Mouse (Mus musculus) liver, embryonic 12.5 days (tissue): ENCODE measurements at regions not wholly inside any gene's neighbourhood (a gene's known extent, or its start where the extent isn't known, plus 50 kb on each side); places are given as distances from the start of the nearest gene placed in this dataset.

Source experiments
- ATAC-seq: fragments of 200-750 bp; cut with Nextera tagmentation; 2 replicates; pipeline ENCODE4 v1.8.0; 2017; ENCODE audit warnings: moderate number of reproducible peaks, mild to moderate bottlenecking, moderate library complexity
- H3K27ac ChIP-seq: fragments of 300-500 bp; sonication (generic); 2 replicates; pipeline ENCODE4 v1.5.1; 2016; ENCODE audit warnings: mild to moderate bottlenecking
- H3K27me3 ChIP-seq: fragments of 300-500 bp; sonication (generic); replicated peaks from 2 replicates; pipeline ENCODE4 v1.6.1; 2016; ENCODE audit warnings: mild to moderate bottlenecking, moderate library complexity
- H3K36me3 ChIP-seq: fragments of 300-500 bp; sonication (generic); 2 replicates; pipeline ENCODE4 v1.6.1; 2016; ENCODE audit warnings: mild to moderate bottlenecking, moderate library complexity
- H3K4me1 ChIP-seq: fragments of 300-500 bp; sonication (generic); 2 replicates; pipeline ENCODE4 v1.6.1; 2016
- H3K4me2 ChIP-seq: fragments of 300-500 bp; sonication (generic); 2 replicates; pipeline ENCODE4 v1.6.1; 2016; ENCODE audit warnings: mild to moderate bottlenecking, moderate library complexity
- H3K4me3 ChIP-seq: fragments of 300-500 bp; sonication (generic); 2 replicates; pipeline ENCODE4 v1.5.1; 2016; ENCODE audit warnings: mild to moderate bottlenecking, moderate library complexity
- H3K9ac ChIP-seq: fragments of 300-500 bp; sonication (generic); 2 replicates; pipeline ENCODE4 v1.6.1; 2016; ENCODE audit warnings: mild to moderate bottlenecking, moderate library complexity
- H3K9me3 ChIP-seq: fragments of 300-500 bp; sonication (generic); replicated peaks from 2 replicates; pipeline ENCODE4 v1.6.1; 2016; ENCODE audit warnings: mild to moderate bottlenecking, moderate library complexity
- WGBS: fragments of 180-500 bp; shearing (Covaris S2); methylation state at CpG from one replicate; pipeline ENCODE4 v1.1.7; 2016; ENCODE audit not compliant: insufficient replicate concordance; 5-methylcytosine and 5-hydroxymethylcytosine counted together

DNA sequence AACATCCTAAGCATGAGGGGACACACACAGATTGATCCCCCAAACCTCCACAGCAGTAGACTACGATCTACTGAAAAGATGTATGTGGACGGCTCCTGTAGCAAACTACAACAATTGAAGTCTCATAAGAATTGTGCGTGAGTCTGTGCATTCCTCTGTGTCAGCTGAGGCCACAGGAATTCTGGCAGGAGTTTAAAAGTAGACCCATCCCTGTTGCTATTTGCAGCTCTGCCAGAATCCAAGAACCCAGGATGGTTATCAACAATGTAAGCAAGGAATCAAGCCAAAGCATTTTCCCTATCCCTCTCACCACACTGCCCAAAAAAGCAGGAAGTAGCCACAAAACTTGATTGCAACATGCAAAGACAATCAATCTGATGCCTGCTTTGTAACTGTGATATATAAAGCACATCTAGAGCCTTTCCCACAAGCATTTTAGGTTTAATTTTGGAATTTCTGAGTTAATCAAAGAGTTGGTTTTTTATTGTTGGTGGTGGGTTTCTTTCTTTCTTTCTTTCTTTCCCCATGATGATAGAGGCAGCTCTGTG, 256.3 kb upstream of the Tbl1xr1 start:
- Histone ChIP-seq H3K9ac (no peak overlapping the region), H3K4me2 (no peak overlapping the region), H3K4me1 (no peaks in the 10 kb centered on the region), H3K27me3 (no peaks in the 10 kb centered on the region), H3K4me3 (no peak overlapping the region), H3K36me3 (no peaks in the 10 kb centered on the region), H3K9me3 (no peaks in the 10 kb centered on the region), H3K27ac (no peak overlapping the region)
- no peak for ATAC-seq
- 76% methylated on average over 3 of the region's 3 CpGs for WGBS

DNA sequence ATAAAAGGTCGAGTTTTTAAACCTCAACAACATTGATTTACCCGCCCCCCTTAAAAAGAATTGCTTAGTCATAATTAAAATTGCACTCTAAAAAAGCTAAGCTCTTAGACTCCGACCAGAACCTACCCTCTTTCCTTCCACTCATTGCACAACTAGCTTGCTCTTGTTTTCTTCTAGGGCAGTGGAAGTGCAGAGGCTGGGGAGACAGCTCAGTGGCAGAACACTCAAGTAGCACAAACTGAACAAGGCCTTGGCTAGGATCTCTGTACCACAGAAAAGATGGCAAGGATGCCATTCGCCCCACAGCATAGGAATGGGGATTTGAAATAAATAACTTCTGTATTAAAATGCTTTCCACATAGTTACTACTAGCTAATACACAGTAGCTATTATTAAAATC, 253.8 kb upstream of the Tbl1xr1 start:
- WGBS: 65% methylated on average over 4 of the region's 4 CpGs
- H3K27ac ChIP-seq: no peak overlapping the region
- no peak overlapping the region for H3K4me3 ChIP-seq
- H3K4me2 ChIP-seq: no peak overlapping the region
- no peaks in the 10 kb centered on the region for H3K4me1 ChIP-seq
- H3K9me3 ChIP-seq: no peaks in the 10 kb centered on the region
- H3K36me3 ChIP-seq: no peaks in the 10 kb centered on the region
- no peak for ATAC-seq
- H3K9ac ChIP-seq: no peak overlapping the region
- H3K27me3 ChIP-seq: no peaks in the 10 kb centered on the region

DNA sequence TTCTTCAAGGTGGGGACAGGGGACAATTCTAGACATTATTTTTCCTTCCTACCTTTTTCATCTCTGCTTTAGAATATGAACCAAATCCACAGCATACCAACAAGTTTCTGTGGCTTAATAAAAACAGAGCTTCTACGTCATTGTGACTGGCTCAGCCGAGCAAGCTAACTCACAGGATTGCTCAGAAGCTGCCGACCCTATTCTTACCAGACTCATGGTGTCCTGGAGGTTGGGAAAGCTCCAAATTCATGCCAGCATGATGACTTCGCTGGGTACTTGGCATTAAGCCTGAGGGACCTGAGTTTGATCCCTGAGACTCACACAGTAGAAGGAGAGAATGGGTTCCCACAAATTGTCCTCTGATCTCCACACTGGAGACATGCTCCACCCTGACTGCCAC, 253.1 kb upstream of the Tbl1xr1 start:
- Histone ChIP-seq H3K9ac (no peak overlapping the region), H3K4me2 (no peak overlapping the region), H3K27ac (no peak overlapping the region), H3K36me3 (no peaks in the 10 kb centered on the region), H3K27me3 (no peaks in the 10 kb centered on the region), H3K9me3 (no peaks in the 10 kb centered on the region), H3K4me1 (no peaks in the 10 kb centered on the region), H3K4me3 (no peak overlapping the region)
- WGBS: 73% methylated on average over 4 of the region's 4 CpGs
- ATAC-seq: no peak

DNA sequence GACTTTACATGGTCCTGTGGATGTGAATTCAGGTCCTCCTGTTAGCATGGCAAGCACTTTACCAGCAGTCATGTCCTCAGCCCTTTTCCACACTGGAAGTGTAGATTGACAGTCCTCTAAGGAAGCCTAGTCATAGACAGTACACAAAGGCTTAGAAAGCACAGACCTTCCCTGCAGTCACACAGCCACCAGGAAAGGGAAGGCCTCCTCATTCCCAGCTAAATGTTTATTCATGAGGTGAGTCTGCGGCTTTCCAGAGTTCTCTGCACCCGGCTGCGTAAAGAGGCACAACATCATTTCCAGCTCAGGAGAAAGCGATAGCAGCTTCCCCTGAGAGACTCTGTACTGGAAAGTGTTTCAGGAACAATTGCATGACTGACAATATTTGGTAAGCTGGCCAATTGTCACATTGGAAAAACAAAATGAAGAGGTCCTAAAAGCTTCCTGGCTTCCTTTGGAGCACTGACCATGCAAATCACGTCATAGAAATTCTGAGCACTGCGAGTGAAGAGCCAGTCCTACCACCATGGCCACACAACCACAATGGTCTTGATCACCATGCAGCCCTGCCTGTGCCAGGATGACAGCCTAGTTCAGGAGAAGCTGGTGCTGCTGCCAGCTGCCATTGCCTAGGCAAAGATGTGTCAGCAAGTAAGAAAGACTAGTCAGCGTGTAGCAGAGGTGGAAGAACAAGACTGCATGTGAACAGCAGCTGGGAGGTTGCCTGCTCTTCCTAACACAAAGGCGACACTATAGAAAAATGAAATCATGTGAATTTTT, 252.2 kb upstream of the Tbl1xr1 start:
- Histone ChIP-seq H3K4me3 (no peak overlapping the region), H3K9ac (no peak overlapping the region), H3K4me2 (no peak overlapping the region), H3K36me3 (no peaks in the 10 kb centered on the region), H3K9me3 (no peaks in the 10 kb centered on the region), H3K4me1 (no peaks in the 10 kb centered on the region), H3K27me3 (no peaks in the 10 kb centered on the region), H3K27ac (no peak overlapping the region)
- no peak for ATAC-seq
- 69% methylated on average over 8 of the region's 8 CpGs for WGBS

DNA sequence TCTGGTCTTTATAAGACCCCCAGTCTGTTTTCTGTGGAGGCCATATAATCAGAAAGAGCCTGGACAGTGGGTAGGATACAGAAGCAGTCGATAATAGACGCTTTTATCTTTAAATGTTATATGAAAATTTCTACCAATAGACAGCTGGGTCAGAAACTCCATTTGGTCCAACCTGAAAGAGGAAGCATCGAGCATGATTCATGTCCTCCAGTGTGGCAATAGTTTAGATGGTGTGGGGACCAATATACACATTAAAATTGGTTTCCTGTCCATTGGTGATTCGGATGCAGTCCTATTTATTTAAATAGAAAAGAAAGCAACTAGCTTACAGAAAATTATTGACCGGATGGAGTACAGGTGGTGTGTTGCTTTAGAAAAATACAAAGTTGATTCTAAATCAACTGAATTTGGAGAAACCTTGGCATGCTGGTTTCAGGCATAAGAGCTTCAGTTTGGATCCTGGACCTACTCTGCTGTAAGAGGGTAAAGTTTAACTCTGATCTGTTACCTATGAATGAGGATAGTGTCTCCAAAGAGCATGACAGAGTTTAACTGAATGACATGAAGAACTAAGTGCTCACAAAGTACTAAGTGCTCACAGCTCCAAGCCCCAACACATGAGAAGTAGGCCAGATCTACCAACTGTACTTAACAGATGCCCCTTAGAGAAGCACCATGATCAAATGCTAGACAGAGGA, 251.4 kb upstream of the Tbl1xr1 start:
- 59% methylated on average over 5 of the region's 5 CpGs for WGBS
- H3K27me3 ChIP-seq: no peaks in the 10 kb centered on the region
- no peak for ATAC-seq
- no peaks in the 10 kb centered on the region for H3K9me3 ChIP-seq
- no peaks in the 10 kb centered on the region for H3K4me1 ChIP-seq
- no peaks in the 10 kb centered on the region for H3K36me3 ChIP-seq
- H3K9ac ChIP-seq: no peak overlapping the region
- H3K4me3 ChIP-seq: no peak overlapping the region
- H3K27ac ChIP-seq: no peak overlapping the region
- no peak overlapping the region for H3K4me2 ChIP-seq

DNA sequence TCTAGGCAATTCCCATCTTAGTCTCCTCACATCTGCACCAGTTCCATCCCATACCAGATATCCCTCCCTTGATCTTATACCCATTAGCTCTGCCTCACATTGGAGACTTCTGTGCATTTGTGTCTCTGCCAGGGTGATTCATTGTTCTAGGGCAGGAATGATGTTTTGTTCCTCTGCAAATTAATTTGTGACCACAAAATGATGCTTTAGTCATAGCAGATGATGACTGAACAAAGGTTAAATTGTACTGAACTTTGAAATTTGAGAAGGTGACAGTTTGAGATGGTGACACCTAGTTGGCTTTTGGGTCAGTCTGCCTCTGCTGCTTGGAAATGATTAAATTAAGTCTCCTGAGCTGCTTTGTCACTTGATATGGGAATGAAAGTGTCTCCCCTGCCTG, 248.8 kb upstream of the Tbl1xr1 start:
- Histone ChIP-seq H3K27ac (no peak overlapping the region), H3K4me2 (no peak overlapping the region), H3K4me1 (no peaks in the 10 kb centered on the region), H3K4me3 (no peak overlapping the region), H3K9me3 (no peaks in the 10 kb centered on the region), H3K36me3 (no peaks in the 10 kb centered on the region), H3K9ac (no peak overlapping the region), H3K27me3 (no peaks in the 10 kb centered on the region)
- ATAC-seq: no peak

DNA sequence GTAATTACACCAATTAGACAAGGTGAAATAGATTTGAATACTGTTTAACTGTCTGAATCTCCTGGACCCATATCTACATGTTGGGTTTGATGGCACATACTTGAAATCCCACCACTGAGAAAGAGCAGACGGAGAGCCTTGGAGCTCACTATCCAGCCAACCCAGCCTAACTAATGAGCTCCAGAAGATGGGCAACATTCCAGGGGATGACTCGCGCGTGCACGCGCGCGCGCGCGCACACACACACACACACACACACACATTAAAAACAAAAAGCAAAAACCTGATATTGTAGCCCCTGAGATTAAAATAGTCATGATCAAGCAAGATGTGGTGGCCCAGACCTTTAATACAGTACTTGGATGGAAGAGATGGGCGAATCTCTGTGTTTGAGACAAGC, 243.3 kb upstream of the Tbl1xr1 start:
- H3K4me3 ChIP-seq: no peak overlapping the region
- H3K9ac ChIP-seq: no peak overlapping the region
- WGBS: 93% methylated on average over 12 of the region's 12 CpGs
- no peak overlapping the region for H3K4me2 ChIP-seq
- no peak overlapping the region for H3K27ac ChIP-seq
- H3K36me3 ChIP-seq: no peaks in the 10 kb centered on the region
- no peaks in the 10 kb centered on the region for H3K9me3 ChIP-seq
- H3K27me3 ChIP-seq: no peaks in the 10 kb centered on the region
- H3K4me1 ChIP-seq: no peaks in the 10 kb centered on the region
- ATAC-seq: no peak

DNA sequence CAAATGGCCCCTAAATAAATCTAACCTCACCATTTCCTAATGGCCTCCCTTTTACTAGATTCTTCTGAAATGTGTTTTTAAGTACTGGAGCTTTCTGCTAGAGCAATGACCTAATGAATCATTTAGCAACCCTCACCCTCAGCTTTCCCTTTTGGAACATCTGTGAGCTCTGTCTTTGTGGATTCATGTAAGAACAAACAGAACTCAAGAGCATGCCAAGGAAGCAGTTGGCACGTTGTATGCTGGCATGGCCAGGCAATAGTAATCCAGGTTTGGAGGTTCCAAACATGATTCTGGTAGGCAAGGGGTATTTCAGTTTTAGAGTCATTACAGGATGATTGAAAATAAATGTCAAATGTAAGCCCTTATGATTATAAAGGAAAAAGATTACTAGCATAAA, 240.9 kb upstream of the Tbl1xr1 start:
- 71% methylated on average over 1 of the region's 1 CpGs for WGBS
- Histone ChIP-seq H3K9ac (no peak overlapping the region), H3K4me3 (no peak overlapping the region), H3K36me3 (no peaks in the 10 kb centered on the region), H3K4me1 (no peaks in the 10 kb centered on the region), H3K27ac (no peak overlapping the region), H3K4me2 (no peak overlapping the region), H3K27me3 (no peaks in the 10 kb centered on the region), H3K9me3 (no peaks in the 10 kb centered on the region)
- ATAC-seq: no peak

DNA sequence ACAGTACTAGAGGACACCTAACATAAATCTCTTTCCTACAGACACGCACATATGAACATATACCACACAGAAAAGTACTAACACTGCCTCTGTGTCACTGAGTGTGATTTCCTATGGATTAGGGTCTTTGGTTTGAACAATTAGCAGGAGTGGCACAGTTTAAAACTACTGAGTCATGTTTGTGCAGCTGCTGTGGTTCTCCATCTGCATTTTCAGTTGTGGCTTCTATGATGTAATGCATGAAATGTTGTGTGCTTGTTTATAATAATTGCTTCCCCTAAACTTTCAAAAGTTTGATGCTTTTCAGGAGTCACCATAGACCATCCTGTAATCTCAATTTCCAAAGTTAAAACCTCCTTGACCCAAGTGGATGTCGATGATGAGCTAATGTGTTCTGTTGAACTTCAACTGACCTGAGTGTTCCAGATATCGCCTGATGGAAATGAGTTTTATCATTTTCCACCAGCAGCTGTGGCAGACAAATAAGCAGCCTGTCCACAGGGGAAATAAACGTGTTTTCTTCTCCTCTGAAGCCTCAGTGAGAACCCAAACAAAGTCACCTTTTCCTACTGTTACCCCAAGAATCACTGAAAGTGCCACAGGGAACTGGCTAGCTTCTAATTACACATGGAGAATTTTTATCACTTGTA, 239.0 kb upstream of the Tbl1xr1 start:
- Histone ChIP-seq H3K36me3 (no peaks in the 10 kb centered on the region), H3K9ac (no peak overlapping the region), H3K4me2 (no peak overlapping the region), H3K27ac (no peak overlapping the region), H3K4me1 (no peaks in the 10 kb centered on the region), H3K27me3 (no peaks in the 10 kb centered on the region), H3K4me3 (no peak overlapping the region), H3K9me3 (no peaks in the 10 kb centered on the region)
- WGBS: 44% methylated on average over 4 of the region's 4 CpGs
- ATAC-seq: no peak

DNA sequence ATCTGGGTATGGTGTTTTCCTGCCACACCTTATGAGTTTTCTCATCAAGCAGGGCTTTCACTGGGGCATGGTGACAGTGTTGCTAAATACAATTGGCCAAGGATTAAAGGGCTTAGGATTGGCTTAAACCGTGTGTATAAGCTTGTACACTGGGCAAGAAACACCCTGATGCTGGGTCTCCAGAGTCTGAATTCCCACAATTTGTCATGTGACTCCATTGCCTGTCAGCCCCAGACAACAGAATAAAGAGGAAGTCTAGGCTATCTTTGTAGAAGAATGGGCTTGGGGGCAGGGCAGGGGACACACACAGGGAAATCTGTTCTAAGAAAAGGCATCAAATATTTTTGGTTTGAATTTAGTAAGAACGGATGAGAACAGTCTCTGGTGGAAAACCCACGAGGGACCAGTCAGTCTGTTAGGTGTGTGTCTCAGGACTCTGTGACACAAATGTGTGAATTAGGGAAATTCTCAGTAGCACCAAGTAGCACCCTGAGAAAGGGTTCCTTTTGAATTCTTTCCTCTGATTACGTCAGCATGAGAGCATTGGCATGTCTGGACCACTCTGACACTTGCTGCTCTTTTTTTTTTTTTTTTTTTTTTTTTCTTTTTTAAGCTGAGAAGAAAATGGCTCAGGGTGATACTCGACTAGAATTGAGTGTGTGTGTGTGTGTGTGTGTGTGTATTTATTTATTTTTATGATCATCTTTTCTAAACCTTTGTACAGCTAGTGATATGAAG, 235.5 kb upstream of the Tbl1xr1 start:
- no peak overlapping the region for H3K4me2 ChIP-seq
- H3K27ac ChIP-seq: no peak overlapping the region
- no peaks in the 10 kb centered on the region for H3K27me3 ChIP-seq
- H3K4me3 ChIP-seq: no peak overlapping the region
- ATAC-seq: no peak
- H3K4me1 ChIP-seq: no peaks in the 10 kb centered on the region
- H3K9me3 ChIP-seq: no peaks in the 10 kb centered on the region
- WGBS: 23% methylated on average over 5 of the region's 5 CpGs
- H3K36me3 ChIP-seq: no peaks in the 10 kb centered on the region
- no peak overlapping the region for H3K9ac ChIP-seq

DNA sequence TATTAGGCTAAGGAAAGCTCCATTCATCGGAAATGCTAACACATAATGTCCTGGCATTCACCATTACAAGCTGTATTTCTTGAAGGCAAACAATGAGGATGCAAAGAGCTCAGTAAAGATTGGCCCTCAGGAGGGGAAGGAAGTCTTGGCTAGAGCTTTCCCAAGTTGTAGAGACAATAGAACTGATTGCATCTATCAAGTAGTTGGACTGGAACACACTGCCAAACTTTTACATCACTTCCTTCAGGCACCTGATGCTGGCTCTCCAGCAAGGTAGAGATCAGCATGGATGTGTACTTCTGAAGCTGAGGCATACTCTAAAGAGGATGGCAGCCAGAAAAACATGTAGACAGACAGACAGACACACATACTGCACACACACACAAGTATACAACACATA, 234.9 kb upstream of the Tbl1xr1 start:
- Histone ChIP-seq H3K27me3 (no peaks in the 10 kb centered on the region), H3K4me1 (no peaks in the 10 kb centered on the region), H3K4me3 (no peak overlapping the region), H3K27ac (no peak overlapping the region), H3K36me3 (no peaks in the 10 kb centered on the region), H3K4me2 (no peak overlapping the region), H3K9ac (no peak overlapping the region), H3K9me3 (no peaks in the 10 kb centered on the region)
- WGBS: 71% methylated on average over 1 of the region's 1 CpGs
- no peak for ATAC-seq
